ENCODE assay signal across 8 mouse cellular contexts in genomic region chr12:83687934-83688315, GRCm38 (mm10). TPM values are rescaled to one million over a fixed set of nuclear protein-coding genes. Genes with fewer than 3 reads are reported as not detected.
A peak's percentile ranks its signal among the peaks of the same experiment; 100 is the strongest.
DNase-seq lines count a peak whose midpoint lies in the region; ATAC-seq and TF ChIP-seq lines count a peak whose summit lies in the region.

Gene Psen1 (plus strand): TSS chr12:83688152.

- peak; percentile 82 to 92 for TF ChIP-seq POLR2A in MEL (IDR thresholded peaks at IDR 0.05; ENCODE audit: control insufficient read depth in 1 of 2, insufficient read depth in 1 of 2, low read depth in 1 of 2, low read length in 2 of 2, poor library complexity in 1 of 2)
- TF ChIP-seq POLR2A in cerebellum, adult 2 months (IDR thresholded peaks at IDR 0.05; ENCODE audit: borderline replicate concordance, insufficient read depth, low read length): peak; percentile 95; the same call in 1 of the 2 replicates

- peak; percentile 89 to 95 for ATAC-seq in hematopoietic stem cell, adult 5-6 weeks (replicated peaks in 1 of 2; ENCODE audit: insufficient read depth in 1 of 2, low FRiP score in 2 of 2, low TSS enrichment in 1 of 2, low read depth in 1 of 2, poor library complexity in 2 of 2, severe bottlenecking in 2 of 2)
- ATAC-seq in lung, embryonic 16.5 days (ENCODE audit: low read depth): peak; percentile 99

- peak within 1 kb of the TSS; percentile 94 for H3K9ac ChIP-seq in MEL (ENCODE audit: control insufficient read depth, low read depth, low read length, poor library complexity, severe bottlenecking)
- H3K9ac ChIP-seq in lung, embryonic 16.5 days (ENCODE audit: low read length): peak within 1 kb of the TSS; percentile 93

- under 1% methylated on average over 38 of the region's 38 CpGs for WGBS in cerebellum, adult 2 months
- WGBS in lung, embryonic 16.5 days: under 1% methylated on average over 38 of the region's 38 CpGs

- peak in 1 of 2 experiments; percentile 14; a peak in 1 of 4 replicates for TF ChIP-seq EP300 in MEL (IDR thresholded peaks at IDR 0.05; ENCODE audit: low read depth in 1 of 2, low read length in 2 of 2)

- H3K4me2 ChIP-seq in lung, embryonic 16.5 days (ENCODE audit: low read depth, low read length): peak within 1 kb of the TSS; percentile 71

- DNase-seq in MEL (ENCODE audit: low read depth, low spot score): peak; percentile 97
- peak; percentile 93 to 94 for DNase-seq in cerebellum, adult 2 months
- peak; percentile 92 for DNase-seq in forelimb bud, embryonic 11.5 days (ENCODE audit: low read depth, low spot score)
- peak; percentile 72 for DNase-seq in layer of hippocampus, adult 9-10 months (ENCODE audit: low spot score)
- DNase-seq in ovary, postnatal 10 days (ENCODE audit: low spot score): peak; percentile 90
- peak; percentile 91 to 92 for DNase-seq in thymus, postnatal 10 days (ENCODE audit: low spot score in 2 of 2)

- peaks cover 4% of the 10 kb centered on the region in 2 experiments; a peak in 2 of 4 replicates for H3K4me1 ChIP-seq in MEL (ENCODE audit: control insufficient read depth in 1 of 2, insufficient read depth in 2 of 2, low read length in 2 of 2)
- H3K4me1 ChIP-seq in cerebellum, adult 2 months (ENCODE audit: control insufficient read depth, insufficient read depth, low read length): no peaks in the 10 kb centered on the region; the same call in 1 of the 2 replicates
- peaks cover 8% of the 10 kb centered on the region for H3K4me1 ChIP-seq in lung, embryonic 16.5 days (replicated peaks; ENCODE audit: control insufficient read depth, insufficient read depth, low read length)

- peaks cover 5 to 20% of the 10 kb centered on the region in 2 experiments for H3K36me3 ChIP-seq in MEL (ENCODE audit: control insufficient read depth in 1 of 2, insufficient read depth in 2 of 2, low read length in 2 of 2)
- H3K36me3 ChIP-seq in lung, embryonic 16.5 days (ENCODE audit: control insufficient read depth, insufficient read depth, low read length): peaks cover 3% of the 10 kb centered on the region; the same call in 1 of the 2 replicates

- TF ChIP-seq CTCF in MEL (IDR thresholded peaks at IDR 0.05 in 2 of 3, conservative IDR thresholded peaks at IDR 0.05 in 1 of 3; ENCODE audit: control insufficient read depth in 1 of 3, insufficient read depth in 1 of 3, low read depth in 2 of 3, low read length in 3 of 3, poor library complexity in 1 of 3, severe bottlenecking in 1 of 3): no peak
- TF ChIP-seq CTCF in cerebellum, adult 2 months (IDR thresholded peaks at IDR 0.05; ENCODE audit: borderline replicate concordance, insufficient read depth, low read depth, low read length): no peak; the same call in 1 of the 2 replicates

- H3K27ac ChIP-seq in MEL (ENCODE audit: control insufficient read depth, low read depth, low read length): peak within 1 kb of the TSS; percentile 97
- H3K27ac ChIP-seq in cerebellum, adult 2 months (ENCODE audit: insufficient read depth, low read length): peak within 1 kb of the TSS; percentile 83
- H3K27ac ChIP-seq in lung, embryonic 16.5 days (ENCODE audit: low read length): peak within 1 kb of the TSS; percentile 93

- peak within 1 kb of the TSS; percentile 86 to 88 for H3K4me3 ChIP-seq in MEL (ENCODE audit: control insufficient read depth in 1 of 2, insufficient read depth in 1 of 2, low read depth in 2 of 2, low read length in 2 of 2)
- peak within 1 kb of the TSS; percentile 97 for H3K4me3 ChIP-seq in cerebellum, adult 2 months (replicated peaks; ENCODE audit: insufficient read depth, low read depth, low read length)
- H3K4me3 ChIP-seq in lung, embryonic 16.5 days (ENCODE audit: low read length): peak within 1 kb of the TSS; percentile 96

- TF ChIP-seq RAD21 in MEL (IDR thresholded peaks at IDR 0.05; ENCODE audit: low read depth, low read length): no peak

- no peaks in the 10 kb centered on the region for H3K9me3 ChIP-seq in MEL (replicated peaks; ENCODE audit: insufficient read depth, low read length)
- no peaks in the 10 kb centered on the region for H3K9me3 ChIP-seq in lung, embryonic 16.5 days (ENCODE audit: control insufficient read depth, low read length)

- H3K27me3 ChIP-seq in MEL (ENCODE audit: control insufficient read depth in 1 of 2, insufficient read depth in 2 of 2, low read length in 2 of 2): no peaks in the 10 kb centered on the region
- no peaks in the 10 kb centered on the region for H3K27me3 ChIP-seq in cerebellum, adult 2 months (ENCODE audit: control insufficient read depth, insufficient read depth, low read length)
- no peaks in the 10 kb centered on the region for H3K27me3 ChIP-seq in lung, embryonic 16.5 days (ENCODE audit: control insufficient read depth, insufficient read depth, low read depth, low read length)

- peaks cover 38% of the 10 kb centered on the region for H3K79me2 ChIP-seq in MEL (ENCODE audit: control insufficient read depth, insufficient read depth, low read length, poor library complexity)

TF ChIP-seq in MEL, 35 proteins besides CTCF, POLR2A, EP300 and RAD21:
- peak; percentile 8; the same call in 1 of the 2 replicates for TF ChIP-seq MYB (IDR thresholded peaks at IDR 0.05; ENCODE audit: low read depth, low read length)
- TF ChIP-seq SIN3A (IDR thresholded peaks at IDR 0.05; ENCODE audit: low read length): peak; percentile 88
- no peak for TF ChIP-seq GABPA (IDR thresholded peaks at IDR 0.05; ENCODE audit: low read depth, low read length)
- TF ChIP-seq TCF12 (IDR thresholded peaks at IDR 0.05; ENCODE audit: low read depth, low read length): 0 out of 2 replicates have a peak, but pooled peaks have one; percentile 38
- TF ChIP-seq SMC3 (IDR thresholded peaks at IDR 0.05; ENCODE audit: low read depth, low read length): no peak
- TF ChIP-seq MYC (IDR thresholded peaks at IDR 0.05; ENCODE audit: low read depth, low read length): peak; percentile 79; the same call in 1 of the 2 replicates
- TF ChIP-seq CHD2 (IDR thresholded peaks at IDR 0.05; ENCODE audit: low read length): no peak
- TF ChIP-seq POLR2AphosphoS2 (IDR thresholded peaks at IDR 0.05; ENCODE audit: low read length): peak; percentile 99
- TF ChIP-seq NRF1 (IDR thresholded peaks at IDR 0.05; ENCODE audit: insufficient read depth, low read depth, low read length, poor library complexity, severe bottlenecking): peak; percentile 68
- no peak for TF ChIP-seq GATA1 (IDR thresholded peaks at IDR 0.05; ENCODE audit: low read depth, low read length)
- TF ChIP-seq MXI1 (IDR thresholded peaks at IDR 0.05; ENCODE audit: low read depth, low read length): peak; percentile 87
- no peak for TF ChIP-seq ZNF384 (IDR thresholded peaks at IDR 0.05; ENCODE audit: low read depth, low read length)
- peak; percentile 79 for TF ChIP-seq NELFE (IDR thresholded peaks at IDR 0.05; ENCODE audit: low read depth, low read length)
- peak; percentile 77; the same call in 1 of the 2 replicates for TF ChIP-seq MAZ (IDR thresholded peaks at IDR 0.05; ENCODE audit: low read depth, low read length)
- peak; percentile 74 for TF ChIP-seq ELF1 (IDR thresholded peaks at IDR 0.05; ENCODE audit: low read depth, low read length)
- peak; percentile 84 for TF ChIP-seq MAX (IDR thresholded peaks at IDR 0.05; ENCODE audit: low read length)
- 0 out of 2 replicates have a peak, but pooled peaks have one; percentile 21 for TF ChIP-seq ETS1 (IDR thresholded peaks at IDR 0.05; ENCODE audit: low read depth, low read length)
- TF ChIP-seq RCOR1 (IDR thresholded peaks at IDR 0.05; ENCODE audit: low read depth, low read length): no peak
- TF ChIP-seq UBTF (IDR thresholded peaks at IDR 0.05; ENCODE audit: borderline replicate concordance, insufficient read depth, low read depth, low read length): no peak
- no peak for TF ChIP-seq MAFK (IDR thresholded peaks at IDR 0.05; ENCODE audit: borderline replicate concordance, low read depth, low read length)
- TF ChIP-seq TAL1 (IDR thresholded peaks at IDR 0.05; ENCODE audit: low read length): no peak
- no peak; the same call in 1 of the 2 replicates for TF ChIP-seq CHD1 (IDR thresholded peaks at IDR 0.05; ENCODE audit: low read depth, low read length)
- TF ChIP-seq KAT2A (conservative IDR thresholded peaks at IDR 0.05; ENCODE audit: low read depth, low read length): no peak; the same call in 1 of the 2 replicates
- TF ChIP-seq E2F4 (IDR thresholded peaks at IDR 0.05; ENCODE audit: borderline replicate concordance, low read depth, low read length): no peak; the same call in 1 of the 2 replicates
- TF ChIP-seq HCFC1 (IDR thresholded peaks at IDR 0.05; ENCODE audit: low read depth, low read length): peak; percentile 85
- peak; percentile 81 for TF ChIP-seq ZMIZ1 (IDR thresholded peaks at IDR 0.05; ENCODE audit: low read depth, low read length)
- TF ChIP-seq USF2 (IDR thresholded peaks at IDR 0.05; ENCODE audit: borderline replicate concordance in 1 of 2, insufficient read depth in 1 of 2, low read depth in 1 of 2, low read length in 2 of 2): no peak
- TF ChIP-seq JUND (IDR thresholded peaks at IDR 0.05; ENCODE audit: low read depth, low read length): no peak
- TF ChIP-seq POLR2AphosphoS5 (IDR thresholded peaks at IDR 0.05; ENCODE audit: borderline replicate concordance, low read depth, low read length): peak; percentile 87; the same call in 1 of the 2 replicates
- no peak for TF ChIP-seq ZC3H11A (IDR thresholded peaks at IDR 0.05; ENCODE audit: low read depth, low read length)
- no peak for TF ChIP-seq BHLHE40 (IDR thresholded peaks at IDR 0.05; ENCODE audit: borderline replicate concordance, low read depth, low read length)
- no peak for TF ChIP-seq MEF2A (IDR thresholded peaks at IDR 0.05; ENCODE audit: extremely low read depth, insufficient replicate concordance, low read depth, low read length, poor library complexity, severe bottlenecking)
- no peak for TF ChIP-seq ZKSCAN1 (IDR thresholded peaks at IDR 0.05; ENCODE audit: low read depth, low read length)
- TF ChIP-seq TBP (IDR thresholded peaks at IDR 0.05; ENCODE audit: low read depth, low read length): peak; percentile 77
- peak; percentile 59; the same call in 1 of the 2 replicates for TF ChIP-seq USF1 (IDR thresholded peaks at IDR 0.05; ENCODE audit: low read depth, low read length)

RNA-seq across cellular contexts. Expression of gene Psen1, which starts in this region (rescaled TPM):
- 45.4 and 47.5 TPM in 2 replicates for total RNA-seq in MEL (2012; rRNA removed)
- 10 to 100 TPM in 1 of 2 experiments, not detected in 1; 63.5 TPM for polyA plus RNA-seq in MEL (2012; ENCODE audit: insufficient read depth in 1 of 2, insufficient read length in 2 of 2, low read depth in 1 of 2, low replicate concordance in 2 of 2, missing spikeins in 1 of 2)
- 45.5 and 46.6 TPM in 2 replicates for polyA plus RNA-seq in cerebellum, adult 2 months (2012; rRNA removed)
- total RNA-seq in hematopoietic stem cell, adult 5-6 weeks (2017): 47.2 and 51.2 TPM in 2 replicates
- polyA plus RNA-seq in lung, embryonic 16.5 days (2015; fragmentation: Nextera tagmentation; extraction: Ambion mirVana): 54.3 and 56.6 TPM in 2 replicates

Comparison
In these comparisons a context has a peak if more than half of its experiments do, and no peak if none do; other contexts are left out.
1. Peak in every context shown above with its lines: DNase-seq, ATAC-seq, H3K4me3 ChIP-seq and H3K27ac ChIP-seq.